Mouse (Mus musculus) ovary, postnatal 10 days (tissue): Measurements from ENCODE around the gene R3hdm4.
A peak's percentile ranks its signal among the peaks of the same experiment; 100 is the strongest.
"Not testable (repeated sequence)": the region's sequence is repeated elsewhere in the genome, so short reads cannot be mapped to it uniquely, and the experiment has no call there.

Experiments
- DNase-seq: peaks from one replicate; pipeline ENCODE4 v3.0.0; 2022; ENCODE audit warnings: low spot score

Gene R3hdm4

GRCm38 (mm10) chr10:79920958-79921535 is at the start of gene R3hdm4:
Gene R3hdm4 (minus strand): TSS chr10:79921208.
- no peak for DNase-seq

- no peak for DNase-seq
Measured at GRCm38 (mm10) chr10:79970415-79971182, 49.6 kb upstream of the R3hdm4 start, which contains the start of gene Grin3b. Gene Grin3b (plus strand): TSS chr10:79970715.

GRCm38 (mm10) chr10:79969124-79969568 is 48.1 kb upstream of the R3hdm4 start:
- DNase-seq, result no peak

GRCm38 (mm10) chr10:79968181-79968580 is 47.2 kb upstream of the R3hdm4 start:
- DNase-seq, result no peak

GRCm38 (mm10) chr10:79966886-79967400 is 45.9 kb upstream of the R3hdm4 start:
- no peak for DNase-seq

GRCm38 (mm10) chr10:79965325-79965724 is 44.3 kb upstream of the R3hdm4 start:
- DNase-seq, result no peak

GRCm38 (mm10) chr10:79964727-79965126 is 43.7 kb upstream of the R3hdm4 start:
- no peak for DNase-seq

- no peak for DNase-seq
Measured at GRCm38 (mm10) chr10:79960671-79961294, 39.8 kb upstream of the R3hdm4 start.

- peak; percentile 99 for DNase-seq
Measured at GRCm38 (mm10) chr10:79959847-79960601, 39.0 kb upstream of the R3hdm4 start, which contains the start of gene Wdr18. Gene Wdr18 (plus strand): TSS chr10:79960152.

- not testable (repeated sequence) for DNase-seq
Measured at GRCm38 (mm10) chr10:79959412-79959811, 38.4 kb upstream of the R3hdm4 start.

GRCm38 (mm10) chr10:79958140-79958816 is 37.3 kb upstream of the R3hdm4 start:
- peak; percentile 71 for DNase-seq

- no peak for DNase-seq
Measured at GRCm38 (mm10) chr10:79956643-79957154, 35.7 kb upstream of the R3hdm4 start.

- DNase-seq, result no peak
Measured at GRCm38 (mm10) chr10:79955691-79956090, 34.7 kb upstream of the R3hdm4 start.

GRCm38 (mm10) chr10:79953946-79954345 is 32.9 kb upstream of the R3hdm4 start:
- no peak for DNase-seq

GRCm38 (mm10) chr10:79950661-79951060 is 29.7 kb upstream of the R3hdm4 start:
- DNase-seq, result no peak

- no peak for DNase-seq
Measured at GRCm38 (mm10) chr10:79949873-79950272, 28.9 kb upstream of the R3hdm4 start.

GRCm38 (mm10) chr10:79947502-79947901 is 26.5 kb upstream of the R3hdm4 start:
- DNase-seq, result no peak

- DNase-seq, result no peak
Measured at GRCm38 (mm10) chr10:79946752-79947322, 25.8 kb upstream of the R3hdm4 start.

- DNase-seq, result no peak
Measured at GRCm38 (mm10) chr10:79945507-79946234, 24.7 kb upstream of the R3hdm4 start.

GRCm38 (mm10) chr10:79943471-79943901 is 22.5 kb upstream of the R3hdm4 start:
- no peak for DNase-seq
